Mouse (Mus musculus): ENCODE results near the gene Pitpnm3.

Gene Pitpnm3

DNA sequence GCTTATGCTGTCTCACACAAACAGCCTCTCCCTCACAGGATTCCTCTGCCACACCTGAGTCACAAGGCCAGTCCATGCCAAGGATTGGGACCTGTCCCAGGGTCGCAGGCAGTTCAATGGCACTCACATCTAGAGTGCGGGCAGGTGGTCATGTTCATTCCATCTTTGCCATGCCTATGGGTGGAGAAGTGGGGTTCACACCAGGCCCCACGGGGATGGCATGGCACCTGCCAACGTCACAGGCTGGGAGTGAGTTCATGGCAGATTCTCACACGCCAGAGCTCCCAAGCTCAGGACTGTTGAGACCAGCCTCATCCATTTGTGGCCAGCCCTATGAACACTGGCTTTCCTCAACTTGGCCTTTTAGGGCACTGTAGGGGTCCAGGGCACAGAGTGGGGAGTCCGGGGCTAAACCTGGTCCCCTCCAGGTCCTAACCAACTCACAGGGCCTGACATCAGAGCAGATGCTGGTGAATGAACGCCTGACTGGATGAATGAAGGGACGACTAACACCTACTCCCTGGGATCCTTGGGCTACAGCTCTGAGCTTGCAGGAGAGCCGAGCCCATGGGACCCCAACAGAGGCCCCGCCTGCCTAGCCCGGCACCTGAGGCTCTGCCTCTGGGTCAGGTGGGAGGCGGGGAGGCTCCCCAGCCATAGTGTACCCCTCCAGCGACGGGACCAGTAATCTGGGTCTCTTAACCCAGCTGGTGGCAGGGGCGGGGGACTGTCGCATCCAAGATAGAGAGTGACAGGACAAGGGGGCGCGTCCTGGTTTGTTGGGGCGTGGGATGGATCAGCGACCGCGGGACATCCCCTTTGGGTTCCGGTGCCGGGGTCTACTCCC is 819 bp downstream of the Pitpnm3 start:
- DNase-seq: no peak

DNA sequence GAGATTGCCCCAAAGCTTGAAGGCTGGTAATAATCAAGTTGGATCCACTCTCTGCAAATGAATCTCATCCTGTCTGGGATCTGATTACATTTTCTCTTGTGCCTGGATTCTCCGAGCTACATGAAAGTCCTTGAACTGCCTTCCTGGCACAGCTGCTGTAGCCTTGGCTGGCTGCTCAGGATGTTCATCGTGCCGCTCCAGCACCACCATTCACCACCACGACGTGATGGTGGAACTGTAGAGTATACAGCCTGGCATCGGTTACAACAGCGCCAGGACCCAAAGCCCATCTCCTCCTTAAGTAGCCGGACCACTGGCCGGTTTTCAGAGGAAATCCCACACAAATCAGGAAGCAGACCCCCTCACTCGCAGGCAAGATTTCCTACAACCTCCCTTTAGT is 2.5 kb downstream of the Pitpnm3 start:
- DNase-seq: no peak

DNA sequence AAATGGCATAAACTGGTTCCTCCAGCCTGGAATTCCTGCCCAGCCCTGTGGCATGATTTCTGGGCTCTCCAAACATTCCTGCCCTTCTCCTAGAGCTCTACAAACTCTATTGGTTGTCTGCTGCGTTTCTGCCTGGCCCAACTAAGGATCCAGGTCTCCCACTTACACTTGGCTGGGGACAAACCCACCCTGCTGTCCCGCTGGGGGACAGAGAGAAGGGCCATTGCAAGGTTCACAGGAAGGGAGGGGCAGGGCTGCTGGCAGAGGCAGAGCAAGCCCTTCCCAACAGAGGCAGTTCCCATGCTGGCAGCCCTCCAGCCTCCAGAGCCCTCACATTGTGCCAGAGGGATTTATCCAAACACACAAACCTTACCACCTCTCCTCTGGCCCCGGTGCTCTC is 3.3 kb downstream of the Pitpnm3 start:
- no peak for DNase-seq

DNA sequence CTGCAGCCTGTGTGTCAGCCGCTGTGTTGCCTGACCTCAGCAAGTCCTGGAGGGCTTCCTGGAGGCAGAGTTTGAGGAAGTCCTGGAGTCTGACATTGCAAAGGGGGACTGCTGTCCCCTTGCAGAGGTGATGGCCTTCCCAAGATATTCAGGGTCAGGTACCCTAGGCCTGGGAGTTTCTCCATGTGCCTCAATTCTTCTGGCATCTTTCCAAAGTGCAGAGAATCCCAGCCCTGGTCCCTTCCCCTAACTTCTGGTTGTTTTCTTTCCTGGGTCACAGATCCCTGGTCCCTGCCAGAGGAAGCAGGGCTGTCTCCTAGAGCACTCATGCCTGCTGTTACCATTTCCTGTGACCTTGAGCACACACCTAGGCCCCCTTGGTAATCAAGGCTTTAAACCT is 3.9 kb downstream of the Pitpnm3 start:
- DNase-seq: no peak

DNA sequence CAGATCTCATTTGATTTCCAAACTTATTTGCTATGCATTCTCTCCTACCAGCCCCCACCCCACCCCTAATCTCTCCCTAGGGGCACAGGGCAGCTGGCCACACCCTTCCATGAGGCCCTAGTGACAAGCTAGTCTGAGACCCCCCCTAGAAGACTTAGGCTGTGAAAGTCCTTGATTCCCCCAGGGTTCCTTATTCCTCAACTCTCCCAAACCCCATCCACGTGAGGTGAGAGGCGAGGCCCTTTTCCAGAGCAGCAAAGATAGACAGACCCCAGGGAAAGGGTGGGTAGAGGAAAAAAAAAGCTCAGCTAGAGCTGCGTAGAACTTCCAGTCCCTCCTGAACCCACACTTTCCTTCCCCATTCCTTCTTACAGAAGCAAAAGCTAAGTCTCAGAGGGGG is 4.7 kb downstream of the Pitpnm3 start:
- DNase-seq: no peak

DNA sequence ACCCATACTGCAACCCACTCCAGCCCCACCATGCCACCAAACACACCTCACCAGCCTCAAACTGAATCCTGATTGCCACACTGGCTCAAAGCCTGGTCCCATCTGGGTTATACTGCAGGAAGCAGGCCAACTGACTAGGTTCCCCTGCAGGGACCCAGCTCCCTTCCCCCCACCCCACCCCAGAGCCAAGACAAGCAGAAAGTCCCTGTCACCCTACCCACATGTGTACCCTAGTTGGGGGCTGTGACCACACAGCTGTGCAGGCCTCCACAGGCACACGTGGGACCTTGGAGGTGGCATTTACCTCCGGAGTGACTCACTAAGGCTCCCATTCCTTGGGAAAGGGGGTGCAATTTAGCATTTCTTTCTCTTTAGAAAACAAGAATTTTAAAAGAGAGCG is 5.1 kb downstream of the Pitpnm3 start:
- DNase-seq: no peak

DNA sequence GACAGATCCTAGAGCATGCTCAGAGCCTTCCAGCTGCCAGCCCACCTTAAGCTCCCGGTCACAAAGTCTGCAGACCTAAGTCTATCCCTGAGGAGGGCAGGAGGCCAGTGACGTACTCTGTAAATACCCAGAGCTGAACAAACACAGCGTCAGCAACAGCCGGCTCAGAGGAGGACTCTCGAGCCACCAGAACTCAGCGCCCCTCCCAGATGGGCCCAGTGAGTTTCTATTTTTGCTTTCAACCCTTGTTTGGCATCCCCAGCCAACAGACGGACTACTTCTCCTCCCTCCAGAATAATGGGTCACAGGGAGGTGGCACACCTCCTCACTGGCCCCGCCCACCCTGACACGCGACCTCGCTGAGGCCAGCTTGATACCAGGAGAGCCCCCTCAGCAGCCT is 5.6 kb downstream of the Pitpnm3 start:
- no peak for DNase-seq

DNA sequence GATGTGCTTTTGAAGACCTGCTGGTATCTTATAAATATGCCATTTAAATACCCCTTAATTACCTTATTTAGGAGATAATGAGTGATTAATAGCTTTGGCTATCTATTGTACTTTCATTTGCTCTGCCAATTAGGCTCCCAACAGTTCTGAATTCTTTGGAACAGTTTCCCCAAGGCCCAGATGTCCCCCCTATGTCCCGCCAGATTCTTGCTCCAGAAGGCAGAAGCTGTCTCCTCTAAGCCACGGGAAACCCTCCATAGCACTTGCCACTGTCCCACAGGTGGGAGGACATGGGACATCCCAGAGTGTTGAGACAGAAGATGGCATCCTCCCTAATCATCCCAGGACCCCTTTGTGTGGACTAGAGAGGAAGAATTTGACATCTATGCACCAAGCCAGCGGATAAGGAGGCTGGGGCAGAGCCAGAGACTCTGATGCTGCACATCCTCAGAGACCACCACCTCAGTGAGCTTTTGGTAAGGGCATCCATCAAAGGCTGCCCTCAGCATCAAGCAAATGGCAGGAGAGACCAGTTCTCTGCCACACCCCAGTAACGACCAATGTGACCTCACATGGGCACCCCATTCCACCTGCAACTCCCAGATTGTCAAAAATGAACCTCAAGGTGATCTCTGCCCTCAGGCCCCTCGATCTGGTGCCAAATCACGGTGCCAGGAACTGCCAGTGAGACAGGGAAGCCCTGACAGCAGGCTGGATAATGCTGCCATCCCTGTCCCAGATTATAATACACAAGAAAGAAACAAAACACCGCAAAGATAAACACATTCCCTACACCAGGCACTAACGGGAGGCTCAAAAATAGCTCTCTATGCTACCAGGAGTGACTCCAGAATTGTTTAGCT is 6.3 kb downstream of the Pitpnm3 start:
- no peak for DNase-seq

DNA sequence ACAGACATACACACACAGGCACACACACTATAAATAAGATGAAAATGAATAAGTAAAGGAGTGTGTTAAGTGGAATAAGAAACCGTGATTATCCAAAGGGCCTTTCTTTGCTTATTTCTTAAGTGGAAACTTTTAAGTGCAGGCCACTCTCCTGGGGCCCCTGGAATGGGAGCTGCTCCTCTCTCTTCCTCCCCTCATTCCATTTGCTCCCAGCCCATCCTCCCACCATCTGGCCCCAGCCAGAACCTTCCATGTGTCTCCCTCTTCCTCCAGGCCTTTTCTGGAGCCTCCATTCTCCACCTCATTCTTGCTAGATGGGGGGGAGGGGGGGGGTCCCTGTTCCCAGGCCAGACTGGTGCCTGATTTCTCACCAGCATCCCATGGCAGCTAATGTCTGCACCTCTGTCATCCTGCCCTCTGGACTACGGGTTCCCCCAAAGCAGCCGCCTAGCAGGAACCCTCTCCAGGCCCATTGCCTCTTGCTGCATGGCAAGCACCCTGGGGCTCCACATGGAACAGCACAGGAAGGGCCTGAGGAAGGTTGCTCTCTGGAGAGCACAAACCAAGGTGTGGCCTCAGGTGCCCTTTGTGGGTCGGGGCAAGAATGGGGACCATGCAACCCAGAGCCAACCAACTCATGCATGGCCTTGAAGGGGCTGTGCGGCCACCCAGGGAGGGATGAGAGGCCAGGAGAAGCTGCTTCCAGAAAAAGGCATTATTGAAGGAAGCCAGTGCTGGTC is 8.0 kb downstream of the Pitpnm3 start:
- DNase-seq: no peak

DNA sequence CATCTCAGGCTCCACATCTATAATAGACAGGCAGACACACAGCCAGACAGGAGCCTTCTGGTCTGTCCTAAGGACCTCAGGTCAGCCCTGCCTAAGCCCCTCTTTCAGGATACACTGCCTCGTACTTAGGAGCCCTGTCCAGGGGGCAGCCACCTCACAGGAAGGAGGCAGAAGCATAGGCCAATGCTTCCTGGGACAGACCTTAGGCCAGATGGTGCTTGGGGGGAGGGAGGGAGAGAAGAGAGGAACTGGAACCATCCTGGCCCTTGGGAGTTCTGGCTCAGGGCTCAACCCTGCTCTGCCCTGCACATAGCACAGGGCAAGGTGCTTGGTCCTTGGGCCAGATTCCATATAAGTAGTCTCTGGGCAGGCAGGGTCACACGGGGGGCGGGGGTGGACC is 9.8 kb downstream of the Pitpnm3 start:
- no peak for DNase-seq

DNA sequence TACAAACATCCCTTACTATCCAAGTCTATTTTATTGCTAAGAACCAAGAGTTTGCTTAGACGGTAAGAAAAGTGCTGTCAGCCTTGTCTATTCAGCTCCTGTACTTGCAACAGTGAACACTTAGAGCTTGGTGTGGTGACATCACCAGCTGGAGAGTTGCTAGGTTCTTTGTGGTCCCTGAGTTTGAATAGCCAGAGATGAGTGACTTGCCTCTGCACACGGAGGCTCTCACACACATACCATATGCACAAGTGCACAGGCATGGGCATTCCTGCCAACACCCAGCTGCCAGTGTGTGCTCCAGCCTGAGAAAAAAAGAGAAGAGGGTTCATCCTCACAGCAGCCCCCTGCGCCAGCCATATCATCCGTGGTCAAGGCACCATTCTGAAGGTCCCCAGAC is 12.0 kb downstream of the Pitpnm3 start:
- no peak for DNase-seq

DNA sequence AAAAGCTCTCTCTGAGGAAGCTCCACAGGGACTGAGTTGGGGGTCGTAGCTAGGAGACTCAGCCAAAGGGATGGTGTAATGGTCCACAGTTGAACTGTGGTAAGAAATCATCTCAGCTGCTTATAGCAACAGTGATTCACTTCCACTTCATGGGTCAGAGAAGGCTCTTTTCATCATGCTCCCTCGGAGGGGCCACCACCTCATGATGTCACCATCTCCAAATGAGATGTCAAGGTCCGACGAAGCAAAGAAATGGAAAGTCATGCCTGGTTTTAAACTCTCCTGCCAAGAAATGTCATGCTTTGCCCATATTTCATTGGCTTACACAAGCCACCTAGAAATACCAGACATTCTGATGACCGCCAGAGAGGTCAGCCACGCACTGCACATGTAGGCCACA is 15.2 kb downstream of the Pitpnm3 start:
- no peak for DNase-seq

DNA sequence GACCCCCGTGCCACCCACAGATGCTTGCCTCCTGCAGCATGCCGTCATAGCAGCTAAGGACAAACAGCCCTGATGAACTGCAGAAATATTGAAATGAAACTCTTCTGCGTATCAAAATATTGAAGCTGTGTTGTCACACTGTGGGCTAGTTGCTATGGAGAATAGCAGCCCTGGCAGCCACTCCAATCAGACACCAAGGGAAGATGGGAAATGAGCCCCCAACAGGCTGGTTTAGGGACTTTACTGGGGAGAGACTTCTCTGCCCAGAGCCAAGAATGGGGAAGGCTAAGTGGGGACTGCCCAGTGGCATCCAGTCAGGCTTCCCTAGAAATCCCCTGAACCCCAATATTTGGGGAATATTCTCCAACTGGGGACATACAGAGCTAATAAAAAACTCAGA is 16.9 kb downstream of the Pitpnm3 start:
- DNase-seq: no peak

DNA sequence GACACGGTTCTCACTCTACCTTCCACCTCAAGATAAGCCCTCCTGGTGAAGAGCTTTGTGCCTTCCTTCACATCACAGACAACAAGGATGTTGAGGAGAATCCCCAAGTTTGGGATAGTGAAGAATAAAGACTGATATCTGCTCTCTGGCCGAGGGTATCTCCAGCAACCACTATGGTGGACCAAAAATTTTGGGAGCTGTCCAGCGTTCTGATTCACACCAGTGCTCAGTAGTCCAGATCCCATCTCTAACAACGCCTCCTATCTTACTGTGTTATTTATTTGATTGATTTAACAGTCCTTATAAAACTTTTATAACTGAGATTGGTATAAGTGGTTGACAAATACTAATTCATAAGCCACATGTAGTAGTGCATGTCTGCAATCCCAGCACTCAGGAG is 22.3 kb downstream of the Pitpnm3 start:
- no peak for DNase-seq

DNA sequence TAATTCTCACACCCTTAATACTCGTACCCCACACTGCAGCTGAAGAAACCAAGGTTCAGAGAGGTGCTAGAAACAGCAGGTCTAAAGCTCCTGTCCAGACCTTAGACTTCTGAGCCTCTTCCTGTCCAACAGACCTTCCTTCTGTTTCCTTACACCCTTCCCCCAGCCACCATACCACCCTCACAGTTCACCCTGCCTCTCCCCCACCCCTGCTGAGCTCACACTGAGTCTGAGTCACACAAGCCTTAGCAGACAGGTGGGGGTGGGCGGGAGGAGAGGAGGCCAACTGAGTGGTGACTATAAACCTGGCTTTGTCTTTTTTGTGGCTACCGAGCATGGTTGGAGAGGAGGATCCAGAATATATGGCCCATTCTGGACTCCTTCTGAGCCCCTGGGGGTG is 24.9 kb downstream of the Pitpnm3 start:
- DNase-seq: no peak

DNA sequence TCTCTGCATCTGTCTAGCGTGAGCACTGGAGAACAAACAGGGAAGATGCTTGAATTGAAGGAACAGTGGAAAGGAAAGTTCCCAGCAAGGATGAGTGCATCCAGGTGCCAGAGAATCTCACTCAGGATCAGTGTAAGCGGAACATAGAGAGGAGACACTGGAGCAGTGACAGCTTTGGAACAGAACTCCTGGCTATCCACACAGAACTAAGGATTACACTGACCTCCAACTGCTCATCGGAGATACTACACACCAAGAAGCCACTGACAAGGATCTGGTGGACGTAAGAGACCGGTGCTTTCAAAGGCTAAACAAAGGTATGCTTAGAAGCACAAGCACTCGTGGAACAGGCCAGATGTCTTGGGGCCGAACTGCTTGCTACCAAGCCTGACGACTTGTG is 31.4 kb downstream of the Pitpnm3 start:
- no peak for DNase-seq

DNA sequence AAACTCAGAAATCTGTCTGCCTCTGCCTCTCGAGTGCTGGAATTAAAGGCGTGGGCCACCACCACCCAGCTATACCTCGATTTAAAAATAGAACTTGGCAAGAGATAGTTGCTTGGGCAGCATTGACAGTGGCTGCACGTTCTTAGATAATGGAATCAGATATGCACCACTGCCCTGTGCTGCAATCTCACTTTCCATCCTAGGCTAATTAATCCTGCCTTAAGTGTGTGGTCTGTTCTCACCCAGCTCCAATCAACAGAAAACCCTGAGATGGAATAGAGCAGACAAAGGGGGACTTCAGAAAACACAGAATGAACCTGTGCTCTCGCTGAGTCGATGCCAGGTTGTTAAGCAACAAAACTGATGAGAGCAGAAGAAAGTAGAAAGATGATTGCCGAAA is 32.0 kb downstream of the Pitpnm3 start:
- DNase-seq: no peak

DNA sequence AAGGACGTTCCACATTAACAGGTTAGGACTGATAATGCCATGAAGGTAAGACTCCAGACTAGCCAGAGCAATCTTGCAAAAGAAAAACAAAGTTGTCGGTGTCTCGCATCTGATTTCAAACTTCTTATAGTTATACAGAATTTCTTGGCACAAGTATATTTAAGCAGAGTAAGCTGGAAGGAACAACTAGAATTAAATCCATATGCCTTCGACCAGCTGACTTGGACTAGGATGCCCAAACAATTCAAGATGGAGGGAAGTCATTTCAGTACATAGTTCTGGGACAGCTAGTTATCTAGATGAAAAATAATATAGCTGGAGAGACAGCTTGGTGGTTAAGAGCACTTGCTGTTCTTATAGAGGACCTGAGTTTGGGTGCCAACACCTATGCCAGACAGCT is 34.6 kb downstream of the Pitpnm3 start:
- DNase-seq: no peak

DNA sequence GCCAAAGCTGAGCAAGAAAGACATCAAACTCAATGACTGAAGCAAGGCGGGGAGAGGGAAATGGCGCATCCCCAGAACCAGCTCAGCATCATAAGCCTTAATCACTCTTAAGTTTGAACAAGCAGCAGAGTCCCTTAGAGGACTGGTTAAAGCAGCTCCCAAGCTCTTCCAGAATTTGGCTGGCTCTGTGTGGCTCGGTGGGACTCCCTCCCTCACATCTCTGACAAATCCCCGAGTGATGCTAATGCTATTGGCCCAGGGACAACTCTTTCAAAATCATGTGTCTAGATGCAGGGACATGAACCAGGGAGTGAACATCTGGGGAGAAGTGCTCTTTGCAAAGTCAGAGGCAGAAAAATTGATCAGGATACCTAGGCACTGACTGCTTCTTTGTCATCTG is 36.4 kb downstream of the Pitpnm3 start:
- no peak for DNase-seq

DNA sequence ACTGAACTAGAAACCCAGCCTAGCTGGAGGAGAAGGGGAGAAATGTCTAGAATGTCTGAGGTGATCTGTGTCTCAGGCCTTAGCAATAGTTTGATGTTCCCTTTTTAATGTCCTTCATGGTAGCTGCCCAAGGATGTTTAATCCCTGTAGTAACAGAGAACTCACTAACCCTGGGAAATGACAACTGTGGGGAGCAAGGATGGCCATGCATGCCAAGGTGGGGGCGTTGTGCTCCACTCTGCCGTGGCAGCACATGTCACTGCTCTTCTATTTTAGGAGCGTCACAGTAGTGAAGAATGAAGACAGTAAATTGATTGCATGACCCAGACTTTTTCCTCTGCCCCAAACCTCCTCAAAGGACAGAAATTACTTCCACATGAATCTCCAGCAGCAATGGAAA is 37.6 kb downstream of the Pitpnm3 start:
- no peak for DNase-seq

DNA sequence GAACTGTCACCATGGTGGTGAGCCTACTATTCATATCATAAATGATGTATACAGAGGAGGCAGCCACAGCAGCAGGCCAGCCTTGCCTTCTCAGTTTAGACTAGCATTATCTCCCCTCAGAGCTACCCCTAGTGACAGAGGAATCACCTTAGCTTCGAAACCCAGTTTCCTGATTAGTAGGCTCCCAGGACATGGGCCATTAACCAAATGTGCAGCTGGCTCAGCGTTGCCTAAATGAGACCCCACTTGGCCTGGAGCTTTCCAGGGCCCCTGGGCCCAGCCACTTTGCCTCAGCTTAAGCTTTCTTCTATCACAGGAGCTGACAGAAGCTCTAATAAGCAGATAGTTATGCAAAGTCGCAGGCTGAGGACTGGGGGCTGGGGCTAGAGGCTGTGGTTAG is 39.6 kb downstream of the Pitpnm3 start:
- DNase-seq: no peak

DNA sequence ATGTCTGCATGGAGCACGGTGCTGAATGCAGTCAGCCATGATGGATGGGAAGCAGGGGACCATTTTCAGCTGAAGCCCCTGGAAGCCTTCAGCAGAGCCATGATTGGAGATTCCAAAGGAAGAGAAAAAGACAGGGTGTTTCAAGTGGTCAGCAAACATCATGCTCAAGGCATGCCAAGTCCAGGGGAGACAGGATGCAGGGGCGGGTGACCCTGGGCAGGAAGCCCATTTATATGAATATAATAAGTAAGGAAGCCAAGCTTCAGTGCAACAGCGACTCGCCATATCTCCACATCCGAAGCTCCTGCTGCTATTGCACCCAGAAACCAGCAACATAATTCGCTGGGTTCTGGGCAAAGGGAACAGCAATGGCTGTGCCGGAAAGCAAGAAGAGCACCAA is 41.1 kb downstream of the Pitpnm3 start:
- no peak for DNase-seq

DNA sequence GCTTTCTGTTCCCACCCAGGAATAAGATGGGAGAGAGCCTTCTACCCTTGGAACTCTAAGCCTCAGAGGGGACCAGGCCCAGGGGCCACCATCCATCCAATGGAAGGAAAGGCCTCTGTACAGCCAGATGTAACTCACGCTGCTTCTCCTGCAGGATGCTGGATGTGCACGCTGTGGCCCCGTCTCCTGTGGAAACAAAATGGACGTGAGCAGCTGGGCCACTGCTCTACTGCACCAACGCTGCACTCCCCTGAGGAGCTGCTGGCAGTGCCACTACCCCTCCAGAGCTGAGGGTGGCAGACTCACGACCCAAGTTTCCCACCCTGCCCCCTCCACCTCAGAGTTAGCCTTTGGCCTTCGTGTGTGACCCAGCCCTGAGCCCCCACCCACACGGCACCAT is 43.2 kb downstream of the Pitpnm3 start:
- no peak for DNase-seq
